7 mouse cellular contexts compared by ENCODE assay signal in the genomic region with DNA sequence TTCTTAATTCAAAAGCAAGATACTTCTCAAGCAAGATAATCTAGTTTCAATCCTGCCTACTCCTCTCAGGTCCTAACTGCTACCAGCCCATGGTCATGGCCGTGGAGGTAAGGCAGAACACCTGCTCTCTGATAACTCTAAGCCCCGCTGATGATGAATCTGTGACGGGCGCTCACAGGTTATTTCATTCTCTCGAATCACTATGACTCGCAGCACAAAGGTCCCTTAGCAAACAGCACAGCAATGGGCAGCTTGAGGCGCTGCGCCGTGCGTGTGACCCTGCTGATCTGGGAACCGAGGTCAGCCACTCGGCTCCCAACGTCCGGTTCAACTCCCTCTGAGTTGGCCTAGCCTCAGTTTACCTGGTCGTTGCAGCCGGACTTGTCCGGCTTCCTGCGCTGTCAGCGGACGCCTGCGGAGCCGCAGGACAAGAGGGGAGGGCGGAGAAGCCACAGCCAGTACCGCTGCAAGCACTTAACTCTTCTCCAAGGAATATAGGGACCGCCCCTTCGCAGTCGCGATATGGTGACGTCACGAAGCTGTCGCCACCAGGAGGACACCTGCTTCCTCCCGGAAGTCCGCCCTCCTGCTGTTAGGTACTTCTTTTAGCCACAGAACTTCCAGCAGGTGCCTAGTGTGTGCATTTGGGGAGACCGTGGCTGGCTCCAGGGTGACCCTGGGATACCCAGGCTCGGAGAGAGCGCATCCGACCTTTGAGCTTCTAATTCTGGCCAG. TPM values are rescaled to one million over a fixed set of nuclear protein-coding genes. Genes with fewer than 3 reads are reported as not detected.
DNase-seq lines count a peak whose midpoint lies in the region; ATAC-seq lines count a peak whose summit lies in the region.

Fahd2a (minus strand) TSS at position 511 of the 735 bp plus-strand sequence.

- H3K27me3 ChIP-seq in intestine, embryonic 16.5 days (replicated peaks; ENCODE audit: control insufficient read depth, insufficient read depth, low read length) = no peaks in the 10 kb centered on the region
- H3K27me3 ChIP-seq in midbrain, embryonic 11.5 days (ENCODE audit: control insufficient read depth, insufficient read depth, low read length) = no peaks in the 10 kb centered on the region

- H3K4me3 ChIP-seq in intestine, embryonic 16.5 days (ENCODE audit: low read length) = peak within 1 kb of the TSS; percentile 87
- peak within 1 kb of the TSS; percentile 66 for H3K4me3 ChIP-seq in midbrain, embryonic 11.5 days (ENCODE audit: low read depth, low read length)

- peak within 1 kb of the TSS; percentile 78 for H3K9ac ChIP-seq in intestine, embryonic 16.5 days (ENCODE audit: low read depth, low read length)
- H3K9ac ChIP-seq in midbrain, embryonic 11.5 days (ENCODE audit: low read length) = peak within 1 kb of the TSS; percentile 64

- H3K4me2 ChIP-seq in intestine, embryonic 16.5 days (ENCODE audit: low read depth, low read length) = peak within 1 kb of the TSS; percentile 89
- H3K4me2 ChIP-seq in midbrain, embryonic 11.5 days = peak within 1 kb of the TSS; percentile 51

- peak within 1 kb of the TSS; percentile 51 for H3K27ac ChIP-seq in intestine, embryonic 16.5 days (ENCODE audit: low read length)
- no peak within 1 kb of the TSS for H3K27ac ChIP-seq in midbrain, embryonic 11.5 days (ENCODE audit: low read depth, low read length)

- 4% methylated on average over 37 of the region's 37 CpGs for WGBS in intestine, embryonic 16.5 days
- WGBS in midbrain, embryonic 11.5 days = 3% methylated on average over 37 of the region's 37 CpGs

- H3K36me3 ChIP-seq in intestine, embryonic 16.5 days (ENCODE audit: control insufficient read depth, insufficient read depth, low read length) = no peaks in the 10 kb centered on the region
- H3K36me3 ChIP-seq in midbrain, embryonic 11.5 days (ENCODE audit: control insufficient read depth, insufficient read depth, low read length) = no peaks in the 10 kb centered on the region

- H3K4me1 ChIP-seq in intestine, embryonic 16.5 days (ENCODE audit: control insufficient read depth, insufficient read depth, low read length) = peaks cover 11% of the 10 kb centered on the region
- H3K4me1 ChIP-seq in midbrain, embryonic 11.5 days (ENCODE audit: control insufficient read depth, insufficient read depth, low read length) = peaks cover 6% of the 10 kb centered on the region; the same call in 1 of the 2 replicates

- peak; percentile 94 for ATAC-seq in intestine, embryonic 16.5 days
- ATAC-seq in midbrain, embryonic 11.5 days (ENCODE audit: low FRiP score) = peak; percentile 94

- intact Hi-C loops in left cerebral cortex, postnatal 36 days (cut with DNase I) = no loop called here

- peak; percentile 88 for DNase-seq in adrenal gland, adult 8-10 months
- DNase-seq in embryo, embryonic 9.5 days (ENCODE audit: extremely low spot score) = peak; percentile 90
- peak; percentile 36 to 80 for DNase-seq in gastrocnemius, postnatal 4 days (ENCODE audit: low spot score in 2 of 2)
- peak; percentile 87 to 91 for DNase-seq in left cerebral cortex, postnatal 36 days (ENCODE audit: low spot score in 2 of 2)
- DNase-seq in midbrain, embryonic 11.5 days (ENCODE audit: low spot score, missing footprints) = peak; percentile 98
- DNase-seq in skeletal muscle tissue, adult 2 months (ENCODE audit: low read depth, low spot score) = peak; percentile 87

- H3K9me3 ChIP-seq in intestine, embryonic 16.5 days (ENCODE audit: control insufficient read depth, low read length) = no peaks in the 10 kb centered on the region
- H3K9me3 ChIP-seq in midbrain, embryonic 11.5 days (ENCODE audit: control insufficient read depth, low read length) = no peaks in the 10 kb centered on the region

RNA-seq across cellular contexts. Expression of gene Fahd2a, which starts in this region (rescaled TPM):
- total RNA-seq in adrenal gland, adult 8-10 months (2022) = 10 to 100 TPM; 50.4 to 65.8 (median 54.9) TPM
- 10 to 100 TPM; 11.2 to 13.2 TPM for total RNA-seq in gastrocnemius, postnatal 4 days (2021)
- 24.8 and 27.8 TPM in 2 replicates for polyA plus RNA-seq in intestine, embryonic 16.5 days (2015; fragmentation: Nextera tagmentation; extraction: Ambion mirVana)
- 10 to 100 TPM; 21.2 to 21.9 TPM for total RNA-seq in left cerebral cortex, postnatal 36 days (2021)
- polyA plus RNA-seq in midbrain, embryonic 11.5 days (2014; fragmentation: Nextera tagmentation; extraction: Ambion mirVana) = 26.6 and 28.9 TPM in 2 replicates
